Mouse (Mus musculus) layer of hippocampus, postnatal 10 days (tissue): ENCODE measurements at regions not wholly inside any gene's neighbourhood (a gene's known extent, or its start where the extent isn't known, plus 50 kb on each side); places are given as distances from the start of the nearest gene placed in this dataset.

Experiments
- DNase-seq, 2 experiments: peaks; one replicate each; pipeline ENCODE4 v3.0.0; 2021; ENCODE audit warnings: low spot score in 2 of 2

- no peak for DNase-seq
Observed at GRCm38 (mm10) chr2:117399487-117399886, 56.7 kb upstream of the Rasgrp1 start.

GRCm38 (mm10) chr2:117403425-117404175, 60.8 kb upstream of the Rasgrp1 start:
- no peak for DNase-seq

- DNase-seq: no peak
Observed at GRCm38 (mm10) chr2:117405453-117405852, 62.7 kb upstream of the Rasgrp1 start.

- no peak for DNase-seq
Observed at GRCm38 (mm10) chr2:117408241-117408640, 65.4 kb upstream of the Rasgrp1 start.

- DNase-seq: peak; percentile 25 to 37
Observed at GRCm38 (mm10) chr2:117412045-117412606, 69.3 kb upstream of the Rasgrp1 start.

GRCm38 (mm10) chr2:117417229-117417970, 74.6 kb upstream of the Rasgrp1 start:
- DNase-seq: no peak

- DNase-seq: no peak
Observed at GRCm38 (mm10) chr2:117418121-117418615, 75.4 kb upstream of the Rasgrp1 start.

GRCm38 (mm10) chr2:117418711-117419110, 75.9 kb upstream of the Rasgrp1 start:
- DNase-seq: no peak

GRCm38 (mm10) chr2:117421376-117421775, 78.6 kb upstream of the Rasgrp1 start:
- DNase-seq: no peak

- DNase-seq: no peak
Observed at GRCm38 (mm10) chr2:117422756-117423155, 80.0 kb upstream of the Rasgrp1 start.

- DNase-seq: no peak
Observed at GRCm38 (mm10) chr2:117429205-117429604, 86.4 kb upstream of the Rasgrp1 start.

- DNase-seq: peak in 1 of 2 experiments; percentile 46
Observed at GRCm38 (mm10) chr2:117432010-117432409, 89.2 kb upstream of the Rasgrp1 start.

GRCm38 (mm10) chr2:117432923-117433322, 90.1 kb upstream of the Rasgrp1 start:
- no peak for DNase-seq

- DNase-seq: no peak
Observed at GRCm38 (mm10) chr2:117433482-117433881, 90.7 kb upstream of the Rasgrp1 start.

- no peak for DNase-seq
Observed at GRCm38 (mm10) chr2:117438079-117438478, 95.3 kb upstream of the Rasgrp1 start.

- peak; percentile 84 to 86 for DNase-seq
Observed at GRCm38 (mm10) chr2:117438586-117439371, 96.0 kb upstream of the Rasgrp1 start.

GRCm38 (mm10) chr2:117439372-117440183, 96.8 kb upstream of the Rasgrp1 start:
- DNase-seq: peak in 1 of 2 experiments; percentile 56

- no peak for DNase-seq
Observed at GRCm38 (mm10) chr2:117440801-117441281, 98.0 kb upstream of the Rasgrp1 start.

- no peak for DNase-seq
Observed at GRCm38 (mm10) chr2:117442862-117443261, 100.1 kb upstream of the Rasgrp1 start.

- DNase-seq: peak; percentile 33 to 38
Observed at GRCm38 (mm10) chr2:117444671-117445070, 101.9 kb upstream of the Rasgrp1 start.
